Mouse (Mus musculus): ENCODE results near the gene Git1.
A peak's percentile ranks its signal among the peaks of the same experiment; 100 is the strongest.

- TF ChIP-seq POLR2A (IDR thresholded peaks at IDR 0.05; ENCODE audit: control insufficient read depth, extremely low read depth, insufficient read depth, low read length, poor library complexity) (peak; percentile 52; the same call in 1 of the 2 replicates), CTCF (IDR thresholded peaks at IDR 0.05; ENCODE audit: borderline replicate concordance, control insufficient read depth, extremely low read depth, insufficient read depth, low read length, poor library complexity) (no peak)
Observed at GRCm38 (mm10) chr11:77519043-77519442, 25.7 kb downstream of the Git1 start, which contains the start of gene Gm10392.

Data from thymus, adult 2 months (tissue).